Mouse (Mus musculus) hindbrain, embryonic 14.5 days (tissue): ENCODE data around the gene Adamts14. TPM values are rescaled to one million over a fixed set of nuclear protein-coding genes. Genes with fewer than 3 reads are reported as not detected.

Experiments
- ATAC-seq: fragments of 200-750 bp; cut with Nextera tagmentation; 2 replicates; pipeline ENCODE4 v1.8.0; 2017; ENCODE audit warnings: moderate number of reproducible peaks, mild to moderate bottlenecking, moderate TSS enrichment, moderate library complexity; ENCODE audit not compliant: low FRiP score
- DNase-seq: peaks from one replicate; pipeline ENCODE4 v3.0.0-alpha.2; 2015; ENCODE audit warnings: low spot score
- H3K27ac ChIP-seq: fragments of 300-500 bp; sonication (generic); 2 replicates; pipeline ENCODE4 v1.5.1; 2014; ENCODE audit warnings: mild to moderate bottlenecking, moderate library complexity
- H3K27me3 ChIP-seq: fragments of 300-500 bp; sonication (generic); 2 replicates; pipeline ENCODE4 v1.6.1; 2014; ENCODE audit warnings: mild to moderate bottlenecking, low read length, mixed read lengths; ENCODE audit not compliant: control insufficient read depth, insufficient read depth
- H3K36me3 ChIP-seq: fragments of 300-500 bp; sonication (generic); replicated peaks from 2 replicates; pipeline ENCODE4 v1.6.1; 2014; ENCODE audit not compliant: control insufficient read depth, insufficient read depth
- H3K4me1 ChIP-seq: fragments of 300-500 bp; sonication (generic); replicated peaks from 2 replicates; pipeline ENCODE4 v1.6.1; 2014; ENCODE audit warnings: antibody characterized with exemption, low read length, mixed read lengths; ENCODE audit not compliant: control insufficient read depth, insufficient read depth
- H3K4me2 ChIP-seq: fragments of 300-500 bp; sonication (generic); replicated peaks from 2 replicates; pipeline ENCODE4 v1.6.1; 2014; ENCODE audit warnings: mild to moderate bottlenecking, moderate library complexity
- H3K4me3 ChIP-seq: fragments of 300-500 bp; sonication (generic); replicated peaks from 2 replicates; pipeline ENCODE4 v1.5.1; 2014; ENCODE audit warnings: mild to moderate bottlenecking, low read length
- H3K9ac ChIP-seq: fragments of 300-500 bp; sonication (generic); 2 replicates; pipeline ENCODE4 v1.6.1; 2014
- H3K9me3 ChIP-seq: fragments of 300-500 bp; sonication (generic); 2 replicates; pipeline ENCODE4 v1.6.1; 2016; ENCODE audit warnings: low read length; ENCODE audit not compliant: control insufficient read depth
- whole genome bisulfite sequencing: fragments of 180-500 bp; shearing (Covaris S2); extraction: QIAGEN DNeasy Blood & Tissue Kit; methylation state at CpG from one replicate; pipeline ENCODE4 v1.1.7; 2014; 5-methylcytosine and 5-hydroxymethylcytosine counted together
- polyA plus RNA-seq: library from polyadenylated mRNA; unstranded; fragments of >200 nt; fragmentation: Nextera tagmentation; extraction: Ambion mirVana; gene quantifications from 2 replicates; pipeline ENCODE4 v1.2.1, GENCODE M21; 2014

The Adamts14 gene
- polyA plus RNA-seq, 1 experiment from 2014 or later, result 0.36 TPM

DNA sequence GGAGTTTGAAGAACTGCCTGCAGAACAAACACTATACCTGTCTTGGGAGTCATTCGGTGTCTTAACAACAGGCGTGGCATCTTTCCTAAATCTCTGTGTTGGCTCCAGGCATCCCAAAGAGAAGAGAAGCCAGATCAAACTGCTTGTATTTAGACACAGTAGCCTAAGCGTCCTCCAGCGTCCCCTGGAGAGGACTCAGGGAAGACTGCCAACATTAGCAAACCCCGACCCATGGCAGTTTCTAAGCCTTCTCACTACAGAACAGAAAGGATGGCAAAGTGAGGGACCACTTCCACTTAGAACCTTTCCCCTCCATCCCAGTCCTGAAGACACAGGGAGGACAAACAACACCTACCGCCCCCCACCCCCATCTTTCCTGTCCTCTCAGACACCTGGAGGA is 93.3 kb downstream of the Adamts14 start:
- no peak overlapping the region for H3K27ac ChIP-seq

GRCm38 (mm10) chr10:61178687-61179086 is 94.6 kb downstream of the Adamts14 start:
- H3K9ac ChIP-seq, result no peak overlapping the region
- no peaks in the 10 kb centered on the region for H3K36me3 ChIP-seq
- H3K9me3 ChIP-seq, result no peaks in the 10 kb centered on the region
- 87% methylated on average over 8 of the region's 8 CpGs for WGBS
- no peak for ATAC-seq
- H3K4me2 ChIP-seq, result no peak overlapping the region
- no peak overlapping the region for H3K4me3 ChIP-seq
- H3K27ac ChIP-seq, result no peak overlapping the region
- no peak for DNase-seq
- H3K27me3 ChIP-seq, result no peaks in the 10 kb centered on the region
- no peaks in the 10 kb centered on the region for H3K4me1 ChIP-seq

More for the DNA sequence above, 93.3 kb downstream of the Adamts14 start:
- Histone ChIP-seq H3K27me3 (no peaks in the 10 kb centered on the region), H3K4me1 (no peaks in the 10 kb centered on the region), H3K9me3 (no peaks in the 10 kb centered on the region), H3K4me3 (no peak overlapping the region), H3K4me2 (no peak overlapping the region), H3K36me3 (no peaks in the 10 kb centered on the region), H3K9ac (no peak overlapping the region)
- WGBS, result 77% methylated on average over 6 of the region's 6 CpGs
- DNase-seq, result no peak
- no peak for ATAC-seq

- Histone ChIP-seq H3K27me3 (no peaks in the 10 kb centered on the region), H3K9ac (no peak overlapping the region), H3K9me3 (no peaks in the 10 kb centered on the region), H3K4me2 (no peak overlapping the region), H3K36me3 (no peaks in the 10 kb centered on the region), H3K4me1 (no peaks in the 10 kb centered on the region), H3K4me3 (no peak overlapping the region), H3K27ac (no peak overlapping the region)
- ATAC-seq (no peak), DNase-seq (no peak)
- 86% methylated on average over 4 of the region's 4 CpGs for WGBS
These were observed 95.5 kb downstream of the Adamts14 start for GRCm38 (mm10) chr10:61177751-61178150.

DNA sequence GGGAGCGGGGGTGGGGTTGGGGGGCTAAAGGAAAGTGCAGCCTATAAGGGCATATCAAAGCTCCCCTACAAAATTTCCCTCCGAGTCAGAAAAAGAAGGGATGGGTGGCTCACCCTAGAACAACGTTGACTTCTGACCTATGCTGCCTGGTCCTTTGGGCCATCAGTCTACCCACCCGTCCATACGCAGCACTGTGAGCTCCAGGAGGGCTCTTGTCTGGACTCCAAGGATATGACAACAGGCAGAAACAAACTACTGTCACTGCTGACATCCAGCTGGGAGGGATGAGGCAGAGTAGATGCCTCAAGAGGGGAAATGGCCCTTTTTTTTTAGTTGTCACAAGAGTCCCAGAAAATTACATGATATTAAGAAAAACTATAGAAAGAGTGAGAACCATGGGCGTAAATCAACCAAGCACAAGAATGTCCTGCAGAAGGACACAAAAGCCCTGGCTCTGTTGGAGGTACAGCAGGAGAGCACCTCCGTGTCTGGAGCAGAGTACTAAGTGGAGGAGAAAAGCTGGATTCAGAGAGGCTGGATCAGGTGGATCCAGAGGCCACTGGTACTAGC is 96.9 kb downstream of the Adamts14 start:
- Histone ChIP-seq H3K4me3 (no peak overlapping the region), H3K27me3 (no peaks in the 10 kb centered on the region), H3K9ac (no peak overlapping the region), H3K4me1 (no peaks in the 10 kb centered on the region), H3K27ac (no peak overlapping the region), H3K36me3 (no peaks in the 10 kb centered on the region), H3K9me3 (no peaks in the 10 kb centered on the region), H3K4me2 (peak overlapping the region; percentile 20; the same call in 1 of the 2 replicates)
- ATAC-seq (no peak), DNase-seq (no peak)
- WGBS, result 41% methylated on average over 7 of the region's 7 CpGs

GRCm38 (mm10) chr10:61175442-61176204 is 97.6 kb downstream of the Adamts14 start:
- Histone ChIP-seq H3K4me2 (peak overlapping the region; percentile 20; the same call in 1 of the 2 replicates), H3K36me3 (no peaks in the 10 kb centered on the region), H3K9me3 (no peaks in the 10 kb centered on the region), H3K4me1 (no peaks in the 10 kb centered on the region), H3K27ac (no peak overlapping the region), H3K9ac (no peak overlapping the region), H3K27me3 (no peaks in the 10 kb centered on the region), H3K4me3 (no peak overlapping the region)
- ATAC-seq, result no peak
- WGBS, result 16% methylated on average over 24 of the region's 24 CpGs
- peak; percentile 29 for DNase-seq

DNA sequence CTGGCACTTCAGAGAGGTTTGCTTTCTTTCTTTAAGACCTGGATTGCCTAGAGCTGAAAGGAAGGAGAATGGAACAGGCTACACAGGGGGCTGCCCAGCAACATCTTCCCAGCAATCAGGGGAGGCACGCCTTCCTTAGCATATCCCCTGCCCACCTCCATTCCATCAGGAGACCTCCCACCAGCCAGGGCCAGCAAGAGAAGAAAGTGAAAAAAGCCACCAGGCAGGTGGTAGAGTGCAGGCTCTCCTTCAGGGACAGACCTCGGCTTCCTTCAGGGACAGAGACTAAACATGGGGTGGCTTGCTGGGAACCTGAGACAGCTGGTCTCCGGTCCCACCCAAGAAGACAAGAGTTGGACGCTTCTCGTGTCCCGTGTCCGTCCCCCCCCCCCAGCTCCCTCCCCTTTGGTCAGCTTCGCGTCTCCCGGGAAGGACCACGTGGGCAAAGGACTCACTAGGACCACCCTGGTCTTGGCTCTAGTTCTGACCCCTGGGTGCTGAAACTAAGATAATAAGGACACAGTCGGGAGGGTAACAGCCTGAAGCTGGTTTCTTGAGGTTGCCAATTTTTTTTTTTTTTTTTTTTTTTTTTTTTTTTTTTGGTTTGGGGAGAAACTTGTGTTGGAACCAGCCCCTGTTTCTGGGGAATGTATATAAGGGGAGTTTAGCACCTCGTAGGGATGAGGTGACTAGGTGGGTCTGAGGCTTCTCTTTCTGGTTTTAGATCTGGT is 98.4 kb downstream of the Adamts14 start:
- H3K4me3 ChIP-seq, result no peak overlapping the region
- no peaks in the 10 kb centered on the region for H3K4me1 ChIP-seq
- no peaks in the 10 kb centered on the region for H3K27me3 ChIP-seq
- H3K9me3 ChIP-seq, result no peaks in the 10 kb centered on the region
- H3K9ac ChIP-seq, result no peak overlapping the region
- H3K27ac ChIP-seq, result no peak overlapping the region
- H3K36me3 ChIP-seq, result no peaks in the 10 kb centered on the region
- no peak overlapping the region for H3K4me2 ChIP-seq
- DNase-seq (no peak), ATAC-seq (no peak)
- 53% methylated on average over 13 of the region's 13 CpGs for WGBS

DNA sequence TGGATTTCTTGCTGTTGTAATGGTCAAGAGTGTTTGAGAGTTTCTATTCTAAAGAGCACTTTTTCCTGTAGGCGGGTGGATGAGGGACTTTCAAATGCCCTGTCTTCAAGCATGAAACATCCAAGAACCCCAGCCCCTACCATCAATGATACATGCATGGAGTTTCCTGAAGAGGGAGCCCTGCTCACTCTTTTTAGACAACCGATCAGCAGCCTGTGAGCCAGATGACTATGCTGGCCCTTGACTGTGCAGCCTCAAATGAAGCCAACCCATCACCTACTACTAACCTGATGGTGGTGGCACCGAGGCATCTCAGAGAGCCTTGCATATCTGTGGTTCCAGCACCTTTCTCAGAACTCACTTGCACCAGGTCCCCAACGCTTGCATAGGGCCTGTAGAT is 100.7 kb downstream of the Adamts14 start:
- no peak for ATAC-seq

GRCm38 (mm10) chr10:61171654-61172053 is 101.6 kb downstream of the Adamts14 start, which contains the start of gene Tbata:
TSS of gene Tbata (plus strand) at chr10:61171954.
- no peaks in the 10 kb centered on the region for H3K27me3 ChIP-seq
- DNase-seq, result no peak

More for the DNA sequence above, 100.7 kb downstream of the Adamts14 start:
- H3K36me3 ChIP-seq, result no peaks in the 10 kb centered on the region
- no peaks in the 10 kb centered on the region for H3K9me3 ChIP-seq
- H3K4me3 ChIP-seq, result no peak overlapping the region
- no peak overlapping the region for H3K9ac ChIP-seq
- no peak overlapping the region for H3K4me2 ChIP-seq
- DNase-seq, result no peak
- H3K27me3 ChIP-seq, result no peaks in the 10 kb centered on the region
- WGBS, result 83% methylated on average over 4 of the region's 4 CpGs
- no peak overlapping the region for H3K27ac ChIP-seq
- no peaks in the 10 kb centered on the region for H3K4me1 ChIP-seq

GRCm38 (mm10) chr10:61168393-61168792 is 104.8 kb downstream of the Adamts14 start:
- Histone ChIP-seq H3K9me3 (no peaks in the 10 kb centered on the region), H3K4me2 (no peak overlapping the region), H3K27me3 (no peaks in the 10 kb centered on the region), H3K36me3 (no peaks in the 10 kb centered on the region), H3K4me3 (no peak overlapping the region), H3K27ac (no peak overlapping the region), H3K9ac (no peak overlapping the region), H3K4me1 (no peaks in the 10 kb centered on the region)
- DNase-seq, result no peak
- no peak for ATAC-seq
- WGBS, result 54% methylated on average over 2 of the region's 2 CpGs

More at GRCm38 (mm10) chr10:61171654-61172053, 101.6 kb downstream of the Adamts14 start, which contains the start of gene Tbata:
- Histone ChIP-seq H3K4me1 (no peaks in the 10 kb centered on the region), H3K4me3 (no peak within 1 kb of the TSS), H3K9ac (no peak within 1 kb of the TSS), H3K36me3 (no peaks in the 10 kb centered on the region), H3K4me2 (no peak within 1 kb of the TSS), H3K27ac (no peak within 1 kb of the TSS), H3K9me3 (no peaks in the 10 kb centered on the region)
- 77% methylated on average over 3 of the region's 3 CpGs for WGBS
- ATAC-seq, result no peak
